Mouse (Mus musculus) A20 (cell line): Measurements from ENCODE around the gene Sh3d21.
"Not testable (repeated sequence)": the region's sequence is repeated elsewhere in the genome, so short reads cannot be mapped to it uniquely, and the experiment has no call there.

ENCODE experiments used
- DNase-seq: peaks from one replicate; pipeline ENCODE4 v3.0.0-alpha.2; 2011; ENCODE audit warnings: low read depth, low spot score

The Sh3d21 gene

DNA sequence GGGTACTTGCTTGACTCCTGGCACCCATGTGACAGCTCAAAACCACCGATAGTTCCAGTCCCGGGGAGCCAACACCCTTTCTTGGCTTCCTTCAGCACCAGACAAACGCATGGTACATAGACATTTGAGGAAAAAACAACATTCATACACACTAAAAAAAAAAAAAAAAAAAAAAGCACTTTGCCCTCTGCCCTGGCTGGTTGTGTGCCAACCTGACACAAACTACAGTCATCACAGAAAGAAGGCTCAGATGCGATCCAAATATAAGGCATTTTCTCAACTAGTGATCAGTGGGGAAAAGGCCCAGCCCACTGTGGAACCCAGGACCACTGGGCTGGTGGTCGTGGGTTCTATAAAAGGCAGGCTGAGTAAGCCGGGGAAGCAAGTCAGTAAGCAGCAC, 5.6 kb upstream of the Sh3d21 start:
- DNase-seq: no peak

GRCm38 (mm10) chr4:126166084-126166483, 2.8 kb upstream of the Sh3d21 start:
- no peak for DNase-seq

DNA sequence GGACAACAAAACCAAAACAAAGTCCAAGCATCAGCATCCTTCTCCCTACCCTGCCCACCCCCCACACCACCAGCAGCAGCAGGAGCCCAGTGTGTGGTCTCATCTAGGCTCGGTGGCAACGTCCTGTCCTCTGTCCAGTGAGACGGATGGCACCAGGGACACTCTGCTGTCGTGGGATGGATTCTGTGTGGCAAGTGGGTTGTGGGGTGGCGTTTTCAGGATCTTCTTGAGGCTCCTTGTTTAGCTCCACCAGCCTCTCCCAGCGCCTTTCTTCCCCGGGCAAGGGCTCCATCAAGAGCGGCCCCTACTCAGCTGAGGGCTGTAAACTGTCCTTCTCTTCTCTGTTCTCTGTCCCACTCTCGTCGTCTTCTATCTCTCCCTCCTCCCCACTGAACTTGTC, 1.8 kb upstream of the Sh3d21 start:
- DNase-seq: not testable (repeated sequence)

GRCm38 (mm10) chr4:126163685-126164084, 394 bp upstream of the Sh3d21 start:
- DNase-seq: peak; percentile 13

- peak; percentile 76 for DNase-seq
Measured at GRCm38 (mm10) chr4:126162544-126163066, 686 bp downstream of the Sh3d21 start.

DNA sequence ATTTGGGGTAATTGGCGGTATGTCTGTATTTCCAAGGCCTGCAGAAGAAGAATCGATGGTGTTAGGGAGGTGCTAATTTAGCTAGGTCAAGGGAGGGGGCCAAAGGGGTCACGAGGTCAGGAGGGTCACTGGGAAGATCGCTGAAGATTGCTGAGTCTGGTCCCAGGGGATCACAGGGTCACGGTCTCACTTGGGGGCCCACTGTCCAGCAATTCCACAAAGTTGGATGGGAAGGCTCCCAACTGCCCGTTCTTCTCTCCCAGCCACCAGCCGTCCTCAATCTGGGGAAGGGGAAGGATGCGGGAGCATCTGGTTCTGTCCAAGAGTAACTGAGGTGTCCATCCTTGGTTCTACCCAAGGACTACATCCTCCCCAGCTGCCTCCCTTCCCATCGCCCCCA, 1.3 kb downstream of the Sh3d21 start:
- DNase-seq: no peak

- DNase-seq: no peak
Measured at GRCm38 (mm10) chr4:126161456-126161855, 1.8 kb downstream of the Sh3d21 start.

DNA sequence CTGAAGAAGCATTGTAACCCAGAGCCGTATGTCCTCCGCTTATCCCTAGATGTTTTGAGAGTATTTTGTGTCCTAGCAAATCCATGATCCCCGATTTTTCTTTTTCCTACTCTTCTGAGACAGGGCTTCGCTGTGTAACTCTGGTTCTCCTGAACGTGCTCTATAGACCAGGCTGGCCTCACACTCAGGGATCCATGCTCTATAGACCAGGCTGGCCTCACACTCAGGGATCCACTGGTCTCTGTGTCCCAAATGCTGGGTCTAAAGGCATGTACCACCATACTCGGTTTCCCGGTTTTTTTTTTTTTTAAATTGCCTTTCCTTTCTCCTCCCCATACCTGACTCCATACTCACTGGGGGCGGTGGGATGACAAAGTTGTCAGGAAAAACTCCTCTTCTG, 2.3 kb downstream of the Sh3d21 start:
- no peak for DNase-seq

DNA sequence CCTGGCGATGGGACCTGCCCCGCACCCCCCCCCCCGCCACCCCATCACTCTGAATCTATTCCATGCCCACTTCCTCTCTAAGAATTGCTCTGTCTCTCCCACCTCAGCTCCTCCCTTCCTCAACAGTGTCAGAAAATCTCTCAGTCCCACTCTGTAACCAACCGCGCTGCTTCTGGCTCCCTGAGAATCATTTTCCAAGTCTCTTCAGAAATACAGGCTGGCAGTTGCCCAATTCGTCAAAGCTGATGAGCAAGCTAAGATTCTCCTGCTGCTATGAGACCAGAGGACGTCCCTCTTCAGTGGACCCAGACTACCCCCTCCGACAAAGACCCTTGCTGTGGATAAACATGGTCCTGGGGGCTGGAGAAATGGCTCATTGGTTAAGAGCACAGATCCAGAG, 3.8 kb downstream of the Sh3d21 start:
- no peak for DNase-seq

GRCm38 (mm10) chr4:126157562-126157961, 5.7 kb downstream of the Sh3d21 start:
- DNase-seq: peak; percentile 36

DNA sequence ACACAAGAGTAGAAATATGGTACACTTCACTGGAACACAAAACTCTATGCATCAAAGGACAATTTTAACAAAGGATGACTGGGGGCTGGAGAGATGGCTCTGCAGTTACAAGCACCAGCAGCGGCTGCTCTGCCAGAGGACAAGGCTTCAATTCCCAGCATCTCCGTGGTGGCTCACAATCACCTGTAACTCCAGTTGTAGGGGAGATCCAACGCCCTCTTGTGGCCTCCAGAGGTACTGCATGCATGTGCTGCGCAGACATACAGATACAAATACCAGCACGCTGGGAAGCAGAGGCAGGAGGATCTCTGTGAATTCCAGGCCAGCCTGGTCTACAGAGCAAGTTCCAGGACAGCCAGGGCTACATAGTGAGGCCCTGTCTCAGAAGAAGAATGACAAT, 6.7 kb downstream of the Sh3d21 start:
- peak; percentile 47 for DNase-seq

GRCm38 (mm10) chr4:126155869-126156268, 7.4 kb downstream of the Sh3d21 start:
- DNase-seq: no peak

DNA sequence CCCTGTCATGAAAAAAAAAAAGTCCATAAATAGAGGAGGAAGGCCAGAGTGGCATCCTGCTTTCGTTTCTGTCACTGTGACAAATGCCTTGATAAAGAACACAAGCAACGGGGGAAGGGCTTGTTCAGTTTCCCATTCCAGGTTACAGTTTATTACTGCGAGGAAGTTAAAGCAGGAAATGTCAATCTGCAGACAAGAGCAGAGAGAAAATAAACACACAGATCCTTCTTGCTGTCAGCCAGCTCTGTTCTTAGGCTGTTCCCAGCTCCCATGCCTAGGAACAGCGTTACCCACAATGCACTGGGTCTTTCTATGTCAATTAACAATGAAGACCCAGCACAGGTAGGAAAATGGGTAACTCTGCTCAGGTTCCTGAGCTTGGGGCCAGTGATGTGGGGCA, 8.1 kb downstream of the Sh3d21 start:
- no peak for DNase-seq

DNA sequence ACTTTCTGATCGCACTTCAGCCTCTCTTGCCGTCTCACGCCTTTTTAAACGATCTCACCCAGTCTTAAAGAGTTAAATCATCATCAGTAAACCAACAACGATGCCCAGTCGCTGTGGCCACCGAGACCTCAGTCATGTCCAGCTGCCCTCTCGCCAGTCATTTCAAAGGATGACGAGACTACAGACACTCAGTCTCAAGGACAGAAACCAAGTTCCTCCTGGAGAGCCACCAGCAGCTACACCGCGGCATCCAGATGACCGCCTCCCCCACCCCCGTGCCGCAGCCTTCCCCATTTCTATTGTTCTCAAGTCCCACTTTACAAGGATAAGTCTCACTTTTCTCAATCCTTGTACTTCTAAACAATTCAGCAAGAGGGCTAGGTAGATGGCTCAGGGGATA, 10.4 kb downstream of the Sh3d21 start:
- no peak for DNase-seq

GRCm38 (mm10) chr4:126151701-126152440, 11.4 kb downstream of the Sh3d21 start:
- no peak for DNase-seq

DNA sequence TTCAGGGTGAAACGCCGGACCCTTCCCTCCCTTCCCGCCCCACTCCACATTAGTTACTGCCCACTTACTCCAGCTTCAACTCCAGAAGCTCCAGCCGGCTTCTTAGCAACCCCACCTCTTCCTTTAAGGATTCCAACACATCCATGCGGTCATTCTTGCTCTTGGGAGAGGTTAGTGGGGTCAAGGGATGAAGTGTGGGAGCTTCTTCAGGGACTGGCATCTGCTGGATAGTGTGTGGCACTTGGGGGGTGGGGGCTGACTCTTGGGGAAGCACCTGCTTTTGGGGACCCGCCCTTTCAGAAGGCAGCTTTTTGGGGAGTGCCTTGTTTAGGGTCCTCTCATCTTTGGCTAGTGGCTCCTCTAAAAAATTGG, 12.4 kb downstream of the Sh3d21 start:
- no peak for DNase-seq

DNA sequence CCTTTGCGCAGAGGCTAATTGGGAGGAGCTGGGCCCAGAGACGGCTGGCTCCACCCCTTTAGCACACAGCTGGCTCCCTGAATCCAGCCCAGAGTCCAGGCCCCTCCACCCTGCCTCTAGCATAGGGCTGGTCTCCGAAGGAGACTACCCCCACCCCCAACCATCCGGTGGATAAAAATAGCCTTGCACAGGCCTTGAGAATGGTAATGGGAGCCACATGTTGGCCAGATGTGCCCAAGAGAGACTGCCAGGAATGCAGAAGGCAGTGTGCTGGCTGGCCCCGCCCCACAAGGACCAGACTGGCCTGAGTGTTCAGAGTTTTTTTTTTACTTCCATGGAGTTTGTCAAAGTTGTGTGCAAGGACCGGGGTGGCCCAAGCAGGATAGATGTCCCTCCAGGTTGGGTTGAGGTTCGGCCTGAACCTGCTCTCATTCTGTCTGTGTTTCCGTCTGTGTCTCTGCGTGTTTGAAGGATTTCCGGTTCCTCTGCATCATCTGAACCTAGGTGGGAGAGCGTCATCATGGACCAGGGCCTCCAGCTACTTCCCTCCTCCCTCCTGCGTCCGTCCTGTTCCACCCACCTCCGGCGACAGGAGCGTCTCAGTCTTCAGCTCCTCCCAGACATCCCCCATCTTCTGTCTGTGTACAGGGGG, 12.9 kb downstream of the Sh3d21 start:
- DNase-seq: no peak

GRCm38 (mm10) chr4:126149798-126150197, 13.5 kb downstream of the Sh3d21 start:
- DNase-seq: no peak

DNA sequence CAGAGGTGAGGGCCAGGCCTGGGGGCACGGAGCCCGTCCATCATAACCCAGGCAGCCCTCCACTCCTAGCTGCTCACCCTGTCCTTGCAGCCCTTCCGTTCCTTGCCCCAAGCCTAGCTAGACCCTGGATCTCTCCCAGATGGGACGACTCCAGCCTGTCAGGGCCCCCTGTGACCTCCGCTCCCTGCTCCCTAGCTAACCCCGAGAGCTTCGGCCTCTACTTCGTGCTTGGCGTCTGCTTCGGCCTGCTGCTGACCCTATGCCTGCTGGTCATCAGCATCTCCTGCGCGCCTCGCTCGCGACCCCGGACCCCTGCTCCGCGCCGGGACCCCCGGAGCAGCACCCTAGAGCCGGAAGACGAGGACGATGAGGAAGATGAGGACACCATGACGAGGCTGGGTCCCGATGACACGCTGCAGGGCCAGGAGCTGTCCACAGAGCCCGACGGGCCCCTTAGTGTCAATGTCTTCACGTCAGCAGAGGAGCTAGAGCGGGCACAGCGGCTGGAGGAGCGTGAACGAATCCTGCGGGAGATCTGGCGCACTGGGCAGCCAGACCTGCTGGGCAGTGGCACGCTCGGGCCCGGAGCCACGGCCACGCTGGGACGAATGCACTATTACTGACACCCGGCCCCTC, 14.1 kb downstream of the Sh3d21 start:
- DNase-seq: no peak

DNA sequence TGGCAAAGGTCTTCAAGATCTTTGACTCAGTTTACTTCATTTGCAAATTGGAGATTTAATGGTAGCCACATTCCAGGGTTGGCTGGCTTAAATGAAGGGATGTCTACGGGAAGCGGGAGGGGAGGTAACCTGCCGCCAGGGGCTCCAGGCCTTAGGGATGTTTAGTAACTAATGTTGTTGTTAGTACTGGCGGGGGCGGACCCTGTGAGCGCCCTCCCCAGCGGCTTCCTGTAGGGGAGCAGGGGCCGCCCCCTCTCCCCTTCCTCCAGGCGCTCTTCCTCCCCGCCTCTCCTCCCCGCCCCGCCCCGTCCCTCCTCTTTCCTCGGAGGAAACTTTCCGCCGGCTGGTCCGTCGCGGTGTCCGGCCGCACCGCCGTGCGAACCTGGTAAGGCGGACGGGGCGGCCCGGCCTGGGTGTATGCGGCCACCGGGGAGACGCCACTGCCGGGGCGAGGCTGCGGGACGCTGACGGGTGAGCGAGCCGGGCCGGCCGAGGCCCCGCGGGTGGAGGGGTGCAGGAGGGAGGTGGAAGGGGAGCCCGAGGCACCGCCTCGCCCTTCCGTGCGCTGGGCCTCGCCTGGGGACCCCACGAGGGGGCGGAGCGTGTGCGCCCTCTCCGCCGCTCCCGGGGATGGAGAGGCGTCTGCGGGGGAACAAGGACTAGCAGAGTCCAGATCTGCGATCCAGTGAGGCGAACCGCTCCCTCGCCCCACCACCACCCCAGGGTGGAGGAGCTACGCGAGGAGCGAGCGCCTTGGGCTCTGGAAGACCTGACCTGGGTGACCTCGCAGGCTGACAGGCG, 14.9 kb downstream of the Sh3d21 start:
- DNase-seq: no peak

- no peak for DNase-seq
Measured at GRCm38 (mm10) chr4:126147533-126148160, 15.6 kb downstream of the Sh3d21 start, which contains the start of gene Eva1b. Gene Eva1b, plus strand, starts transcription at chr4:126147744.
